Mouse (Mus musculus): Measurements from ENCODE around the gene Cmtm7. TPM values are rescaled to one million over a fixed set of nuclear protein-coding genes. Genes with fewer than 3 reads are reported as not detected.

The Cmtm7 gene
- polyA plus RNA-seq, 1 experiment from 2014 or later: 83.6 TPM

DNA sequence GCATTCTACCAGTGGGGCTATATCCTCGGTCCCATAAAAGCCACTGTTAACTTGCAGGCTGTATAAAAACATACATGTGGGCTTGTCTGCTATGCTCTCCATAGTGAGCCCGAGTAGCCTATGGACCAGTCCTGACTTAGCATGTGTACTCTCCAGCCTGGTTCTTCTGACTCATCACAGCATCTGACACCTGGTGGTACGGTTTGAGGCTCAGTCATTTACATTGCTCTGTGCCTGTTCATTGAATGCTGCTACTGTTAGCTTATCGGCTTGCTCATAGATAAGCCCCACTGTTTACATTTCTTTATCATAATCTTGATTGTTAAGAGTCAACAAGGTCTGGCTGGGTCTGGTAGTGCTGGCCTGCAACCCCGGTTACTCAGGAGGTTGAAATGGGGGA lies 27.0 kb upstream of the Cmtm7 start:
- H3K9me3 ChIP-seq (replicated peaks): no peaks in the 10 kb centered on the region
- DNase-seq (ENCODE audit: low spot score): no peak
- H3K27ac ChIP-seq: no peak overlapping the region
- H3K27me3 ChIP-seq (ENCODE audit: low read depth, poor library complexity, severe bottlenecking): no peaks in the 10 kb centered on the region
- 89% methylated on average over 5 of the region's 5 CpGs for WGBS
- no peak overlapping the region for H3K4me3 ChIP-seq
- H3K4me1 ChIP-seq: no peaks in the 10 kb centered on the region; the same call in 1 of the 2 replicates
- H3K36me3 ChIP-seq: no peaks in the 10 kb centered on the region

- H3K9me3 ChIP-seq (replicated peaks): no peaks in the 10 kb centered on the region
- no peak overlapping the region for H3K4me3 ChIP-seq
- no peaks in the 10 kb centered on the region; the same call in 1 of the 2 replicates for H3K4me1 ChIP-seq
- no peak for DNase-seq (ENCODE audit: low spot score)
- H3K27me3 ChIP-seq (ENCODE audit: low read depth, poor library complexity, severe bottlenecking): no peaks in the 10 kb centered on the region
- no peaks in the 10 kb centered on the region for H3K36me3 ChIP-seq
- H3K27ac ChIP-seq: no peak overlapping the region
- 75% methylated on average over 8 of the region's 8 CpGs for WGBS
Measured at GRCm38 (mm10) chr9:114807261-114807660, 25.6 kb upstream of the Cmtm7 start.

GRCm38 (mm10) chr9:114805151-114805671 lies 23.6 kb upstream of the Cmtm7 start:
- no peaks in the 10 kb centered on the region; the same call in 1 of the 2 replicates for H3K4me1 ChIP-seq
- H3K9me3 ChIP-seq (replicated peaks): no peaks in the 10 kb centered on the region
- WGBS: 89% methylated on average over 19 of the region's 19 CpGs
- no peaks in the 10 kb centered on the region for H3K36me3 ChIP-seq
- no peak for DNase-seq (ENCODE audit: low spot score)
- H3K4me3 ChIP-seq: no peak overlapping the region
- H3K27ac ChIP-seq: no peak overlapping the region
- H3K27me3 ChIP-seq (ENCODE audit: low read depth, poor library complexity, severe bottlenecking): no peaks in the 10 kb centered on the region

GRCm38 (mm10) chr9:114802191-114802590 lies 20.5 kb upstream of the Cmtm7 start:
- 90% methylated on average over 1 of the region's 1 CpGs for WGBS
- Histone ChIP-seq H3K27me3 (ENCODE audit: low read depth, poor library complexity, severe bottlenecking) (no peaks in the 10 kb centered on the region), H3K36me3 (no peaks in the 10 kb centered on the region), H3K4me1 (peaks cover 23% of the 10 kb centered on the region), H3K4me3 (no peak overlapping the region), H3K27ac (no peak overlapping the region; the same call in 1 of the 2 replicates), H3K9me3 (replicated peaks) (no peaks in the 10 kb centered on the region)
- DNase-seq (ENCODE audit: low spot score): no peak

- Histone ChIP-seq H3K27me3 (ENCODE audit: low read depth, poor library complexity, severe bottlenecking) (no peaks in the 10 kb centered on the region), H3K27ac (no peak overlapping the region; the same call in 1 of the 2 replicates), H3K9me3 (replicated peaks) (no peaks in the 10 kb centered on the region), H3K4me1 (peaks cover 31% of the 10 kb centered on the region), H3K36me3 (no peaks in the 10 kb centered on the region), H3K4me3 (no peak overlapping the region)
- WGBS: 50% methylated on average over 15 of the region's 15 CpGs
- no peak for DNase-seq (ENCODE audit: low spot score)
Measured at GRCm38 (mm10) chr9:114801301-114801700, 19.6 kb upstream of the Cmtm7 start.

GRCm38 (mm10) chr9:114799498-114800107 lies 17.9 kb upstream of the Cmtm7 start:
- DNase-seq (ENCODE audit: low spot score): no peak
- no peaks in the 10 kb centered on the region for H3K27me3 ChIP-seq (ENCODE audit: low read depth, poor library complexity, severe bottlenecking)
- WGBS: 27% methylated on average over 10 of the region's 10 CpGs
- no peak overlapping the region for H3K27ac ChIP-seq
- H3K4me1 ChIP-seq: peaks cover 36% of the 10 kb centered on the region
- H3K4me3 ChIP-seq: no peak overlapping the region
- no peaks in the 10 kb centered on the region for H3K9me3 ChIP-seq (replicated peaks)
- H3K36me3 ChIP-seq: no peaks in the 10 kb centered on the region

DNA sequence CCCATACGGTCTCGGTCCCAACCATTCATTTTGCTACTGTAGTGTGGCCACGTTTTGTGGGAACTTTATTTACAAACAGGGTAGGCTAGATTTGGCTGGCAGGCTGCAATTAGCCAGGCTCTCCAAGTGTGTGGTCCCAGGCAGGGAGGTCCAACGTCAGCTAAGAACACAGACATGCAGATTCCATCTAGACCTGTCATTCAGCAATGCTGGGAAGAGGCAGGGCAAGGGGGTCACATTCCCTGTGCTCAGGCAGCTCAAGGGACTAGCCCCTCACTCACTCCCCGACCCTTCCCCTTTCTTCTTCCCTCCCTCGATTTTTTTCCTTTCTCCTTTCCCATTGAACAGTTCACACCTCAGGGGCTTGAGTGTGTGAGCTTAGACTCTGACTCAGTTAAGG lies 17.2 kb upstream of the Cmtm7 start:
- Histone ChIP-seq H3K36me3 (no peaks in the 10 kb centered on the region), H3K27me3 (ENCODE audit: low read depth, poor library complexity, severe bottlenecking) (no peaks in the 10 kb centered on the region), H3K4me1 (peaks cover 36% of the 10 kb centered on the region), H3K27ac (0 out of 2 replicates have a peak overlapping the region, but pooled peaks have one; percentile 25), H3K4me3 (no peak overlapping the region), H3K9me3 (replicated peaks) (no peaks in the 10 kb centered on the region)
- no peak for DNase-seq (ENCODE audit: low spot score)
- 37% methylated on average over 6 of the region's 6 CpGs for WGBS

GRCm38 (mm10) chr9:114797329-114798004 lies 15.8 kb upstream of the Cmtm7 start:
- 58% methylated on average over 11 of the region's 11 CpGs for whole genome bisulfite sequencing
- H3K9me3 ChIP-seq (replicated peaks): no peaks in the 10 kb centered on the region
- no peak overlapping the region for H3K4me3 ChIP-seq
- H3K4me1 ChIP-seq: peaks cover 36% of the 10 kb centered on the region
- H3K27me3 ChIP-seq (ENCODE audit: low read depth, poor library complexity, severe bottlenecking): no peaks in the 10 kb centered on the region
- no peaks in the 10 kb centered on the region for H3K36me3 ChIP-seq
- peak; percentile 91 for DNase-seq (ENCODE audit: low spot score)
- no peak overlapping the region for H3K27ac ChIP-seq

DNA sequence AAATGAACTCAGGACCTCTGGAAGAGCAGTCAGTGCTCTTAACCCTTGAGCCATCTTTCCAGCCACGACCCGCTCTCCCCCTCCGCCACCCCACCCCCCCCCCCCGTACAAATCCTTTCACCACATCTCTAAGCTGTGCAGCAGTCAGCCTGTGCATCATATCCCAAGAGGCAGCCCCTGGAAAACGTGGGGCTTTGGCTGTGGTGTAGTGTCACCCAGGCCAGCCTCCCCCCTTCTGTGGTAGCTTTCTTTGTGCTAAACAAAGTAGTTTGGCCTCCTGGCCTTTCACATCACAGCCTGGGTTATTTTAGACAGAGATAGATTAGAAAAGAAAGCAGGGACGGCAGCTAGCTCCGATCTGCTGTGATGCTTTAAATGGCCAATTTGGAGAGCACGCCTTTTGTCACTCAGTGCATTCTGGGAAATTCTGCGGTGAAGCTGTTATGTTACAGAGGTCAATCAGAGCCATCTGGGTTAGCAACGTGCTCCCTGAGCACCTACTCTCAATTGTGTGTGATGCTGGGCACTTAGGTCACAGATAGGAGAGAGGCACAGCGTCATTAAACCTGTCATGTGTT lies 14.9 kb upstream of the Cmtm7 start:
- no peaks in the 10 kb centered on the region for H3K36me3 ChIP-seq
- no peaks in the 10 kb centered on the region for H3K27me3 ChIP-seq (ENCODE audit: low read depth, poor library complexity, severe bottlenecking)
- H3K4me3 ChIP-seq: no peak overlapping the region
- peak overlapping the region; percentile 2; the same call in 1 of the 2 replicates for H3K27ac ChIP-seq
- DNase-seq (ENCODE audit: low spot score): no peak
- peaks cover 36% of the 10 kb centered on the region for H3K4me1 ChIP-seq
- H3K9me3 ChIP-seq (replicated peaks): no peaks in the 10 kb centered on the region
- 39% methylated on average over 11 of the region's 11 CpGs for WGBS

DNA sequence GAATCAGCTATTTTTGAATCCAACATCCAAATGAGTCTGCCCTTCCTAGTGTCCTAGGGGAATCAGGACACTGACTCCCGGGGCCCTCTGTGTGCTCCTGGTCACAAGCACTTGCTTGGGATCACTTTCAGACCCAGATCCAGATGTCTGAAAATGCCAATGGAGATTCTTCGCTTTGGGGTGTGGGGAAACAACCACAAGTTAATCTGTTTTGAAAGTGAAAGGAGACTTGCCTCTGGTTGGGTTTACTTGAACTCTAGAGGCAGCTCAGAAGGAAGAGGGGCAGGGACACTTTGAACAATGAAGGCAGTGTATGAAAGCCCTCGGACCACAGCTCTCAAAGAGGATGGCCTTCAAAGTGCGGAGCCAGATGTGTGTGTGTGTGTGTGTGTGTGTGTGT lies 12.8 kb upstream of the Cmtm7 start:
- H3K4me3 ChIP-seq: no peak overlapping the region
- no peak overlapping the region for H3K27ac ChIP-seq
- no peak for DNase-seq (ENCODE audit: low spot score)
- peaks cover 36% of the 10 kb centered on the region for H3K4me1 ChIP-seq
- no peaks in the 10 kb centered on the region for H3K9me3 ChIP-seq (replicated peaks)
- no peaks in the 10 kb centered on the region for H3K36me3 ChIP-seq
- WGBS: 80% methylated on average over 4 of the region's 4 CpGs
- no peaks in the 10 kb centered on the region for H3K27me3 ChIP-seq (ENCODE audit: low read depth, poor library complexity, severe bottlenecking)

- Histone ChIP-seq H3K27ac (no peak overlapping the region), H3K4me1 (peaks cover 30% of the 10 kb centered on the region), H3K36me3 (no peaks in the 10 kb centered on the region), H3K9me3 (replicated peaks) (no peaks in the 10 kb centered on the region), H3K4me3 (no peak overlapping the region), H3K27me3 (ENCODE audit: low read depth, poor library complexity, severe bottlenecking) (no peaks in the 10 kb centered on the region)
- WGBS: 90% methylated on average over 9 of the region's 9 CpGs
- no peak for DNase-seq (ENCODE audit: low spot score)
Measured at GRCm38 (mm10) chr9:114793764-114794295, 12.2 kb upstream of the Cmtm7 start.

- no peak overlapping the region for H3K4me3 ChIP-seq
- WGBS: 87% methylated on average over 8 of the region's 8 CpGs
- H3K36me3 ChIP-seq: no peaks in the 10 kb centered on the region
- H3K27me3 ChIP-seq (ENCODE audit: low read depth, poor library complexity, severe bottlenecking): no peaks in the 10 kb centered on the region
- peaks cover 14% of the 10 kb centered on the region for H3K4me1 ChIP-seq
- no peak for DNase-seq (ENCODE audit: low spot score)
- H3K9me3 ChIP-seq (replicated peaks): no peaks in the 10 kb centered on the region
- no peak overlapping the region for H3K27ac ChIP-seq
Measured at GRCm38 (mm10) chr9:114789989-114790388, 8.3 kb upstream of the Cmtm7 start.

- 86% methylated on average over 7 of the region's 7 CpGs for WGBS
- Histone ChIP-seq H3K27ac (no peak overlapping the region), H3K27me3 (ENCODE audit: low read depth, poor library complexity, severe bottlenecking) (no peaks in the 10 kb centered on the region), H3K4me1 (peaks cover 16% of the 10 kb centered on the region), H3K36me3 (no peaks in the 10 kb centered on the region), H3K9me3 (replicated peaks) (no peaks in the 10 kb centered on the region), H3K4me3 (no peak overlapping the region)
- no peak for DNase-seq (ENCODE audit: low spot score)
Measured at GRCm38 (mm10) chr9:114789557-114789956, 7.9 kb upstream of the Cmtm7 start.

All from limb, embryonic 10.5 days (tissue).